Mouse (Mus musculus): ENCODE measurements at regions not wholly inside any gene's neighbourhood (a gene's known extent, or its start where the extent isn't known, plus 50 kb on each side); places are given as distances from the start of the nearest gene placed in this dataset.

GRCm38 (mm10) chr9:115845091-115845490, 64.2 kb upstream of the Gadl1 start:
- no peak for TF ChIP-seq CTCF (IDR thresholded peaks at IDR 0.05; ENCODE audit: insufficient read depth, low read length)
- no peak for TF ChIP-seq POLR2A (IDR thresholded peaks at IDR 0.05; ENCODE audit: borderline replicate concordance, extremely low read depth, low read depth, low read length)
